8 mouse cellular contexts compared by ENCODE assay signal in the genomic region with DNA sequence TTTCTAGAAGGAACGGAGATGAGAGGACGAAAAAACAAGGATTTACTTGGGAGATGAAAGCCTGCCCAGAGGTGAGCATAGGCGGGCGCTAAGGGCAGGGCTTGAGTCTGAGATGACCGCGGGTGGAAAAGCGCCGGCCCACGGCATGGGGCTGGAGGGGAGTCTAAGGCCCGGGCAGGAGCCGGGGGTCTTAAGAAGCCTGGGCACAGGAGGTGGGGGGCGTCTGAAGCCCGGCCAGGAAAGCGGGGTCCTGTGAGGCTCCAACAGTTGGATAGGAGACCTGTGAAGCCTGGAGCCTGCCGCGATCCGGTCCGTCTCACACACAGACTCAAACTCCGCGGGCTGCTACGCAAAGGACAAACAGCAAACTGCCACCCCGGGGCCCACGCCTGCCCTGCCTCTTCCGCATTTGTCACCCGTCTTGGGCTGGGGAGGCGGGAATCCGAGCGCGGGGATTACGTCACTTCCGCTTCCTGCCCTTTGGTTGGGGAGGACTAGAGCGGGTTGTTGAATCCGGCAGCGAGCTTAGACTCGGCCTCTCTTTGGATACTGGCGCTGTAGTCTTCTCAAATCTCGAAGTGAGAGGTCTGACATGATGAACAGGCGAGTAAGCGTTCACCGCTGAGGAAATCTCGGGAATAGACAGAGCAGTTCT. TPM values are rescaled to one million over a fixed set of nuclear protein-coding genes. Genes with fewer than 3 reads are reported as not detected.
DNase-seq lines count a peak whose midpoint lies in the region; ATAC-seq lines count a peak whose summit lies in the region.

A gene (minus strand): TSS at position 445 of the 655 bp plus-strand sequence.

- H3K9ac ChIP-seq in heart, embryonic 13.5 days: peak within 1 kb of the TSS; percentile 93
- peak within 1 kb of the TSS; percentile 93 for H3K9ac ChIP-seq in liver, embryonic 12.5 days
- H3K9ac ChIP-seq in stomach, embryonic 15.5 days: peak within 1 kb of the TSS; percentile 86

- H3K27ac ChIP-seq in brown adipose tissue, adult 24 weeks (replicated peaks; ENCODE audit: low read depth, low read length): peak within 1 kb of the TSS; percentile 95
- H3K27ac ChIP-seq in heart, embryonic 13.5 days (replicated peaks): peak within 1 kb of the TSS; percentile 95
- peak within 1 kb of the TSS; percentile 97 for H3K27ac ChIP-seq in liver, embryonic 12.5 days
- peak within 1 kb of the TSS; percentile 95 for H3K27ac ChIP-seq in stomach, embryonic 15.5 days

- H3K36me3 ChIP-seq in heart, embryonic 13.5 days: peaks cover 3% of the 10 kb centered on the region; the same call in 1 of the 2 replicates
- H3K36me3 ChIP-seq in liver, embryonic 12.5 days: peaks cover 3% of the 10 kb centered on the region; the same call in 1 of the 2 replicates
- no peaks in the 10 kb centered on the region for H3K36me3 ChIP-seq in stomach, embryonic 15.5 days

- H3K4me3 ChIP-seq in brown adipose tissue, adult 24 weeks (ENCODE audit: insufficient read depth, low read depth, low read length): peak within 1 kb of the TSS; percentile 84
- peak within 1 kb of the TSS; percentile 88 for H3K4me3 ChIP-seq in heart, embryonic 13.5 days
- H3K4me3 ChIP-seq in liver, embryonic 12.5 days: peak within 1 kb of the TSS; percentile 80
- H3K4me3 ChIP-seq in stomach, embryonic 15.5 days (replicated peaks): peak within 1 kb of the TSS; percentile 85

- under 1% methylated on average over 41 of the region's 41 CpGs for WGBS in heart, embryonic 13.5 days
- under 1% methylated on average over 41 of the region's 41 CpGs for WGBS in liver, embryonic 12.5 days (ENCODE audit: insufficient replicate concordance)
- WGBS in stomach, embryonic 15.5 days: under 1% methylated on average over 41 of the region's 41 CpGs

- no peaks in the 10 kb centered on the region for H3K4me1 ChIP-seq in brown adipose tissue, adult 24 weeks (ENCODE audit: control insufficient read depth, insufficient read depth, insufficient read length, low read length)
- peaks cover 14% of the 10 kb centered on the region for H3K4me1 ChIP-seq in heart, embryonic 13.5 days
- H3K4me1 ChIP-seq in liver, embryonic 12.5 days: peaks cover 17% of the 10 kb centered on the region
- no peaks in the 10 kb centered on the region; the same call in 1 of the 2 replicates for H3K4me1 ChIP-seq in stomach, embryonic 15.5 days

- ATAC-seq in heart, embryonic 13.5 days (ENCODE audit: extremely low read depth, insufficient number of reproducible peaks, low FRiP score, low TSS enrichment): peak; percentile 90
- peak; percentile 97 for ATAC-seq in liver, embryonic 12.5 days
- ATAC-seq in stomach, embryonic 15.5 days (ENCODE audit: insufficient read depth, low FRiP score, low read depth): peak; percentile 98

- H3K9me3 ChIP-seq in heart, embryonic 13.5 days: no peaks in the 10 kb centered on the region
- no peaks in the 10 kb centered on the region for H3K9me3 ChIP-seq in liver, embryonic 12.5 days (replicated peaks)
- H3K9me3 ChIP-seq in stomach, embryonic 15.5 days: no peaks in the 10 kb centered on the region

- DNase-seq in CD4-positive, CD25-positive, alpha-beta regulatory T cell, adult 2 months (ENCODE audit: low read depth, low spot score): peak; percentile 99
- peak; percentile 46 for DNase-seq in fat pad, adult 2 months (ENCODE audit: extremely low read depth, low read depth, low spot score)
- DNase-seq in kidney, postnatal 10 days: peak; percentile 99
- peak; percentile 97 to 98 for DNase-seq in natural killer cell, adult 2 months (ENCODE audit: low spot score in 2 of 2)

- H3K4me2 ChIP-seq in heart, embryonic 13.5 days: peak within 1 kb of the TSS; percentile 93
- peak within 1 kb of the TSS; percentile 74 for H3K4me2 ChIP-seq in liver, embryonic 12.5 days
- H3K4me2 ChIP-seq in stomach, embryonic 15.5 days: peak within 1 kb of the TSS; percentile 85

- no peaks in the 10 kb centered on the region for H3K27me3 ChIP-seq in heart, embryonic 13.5 days (replicated peaks)
- no peaks in the 10 kb centered on the region for H3K27me3 ChIP-seq in liver, embryonic 12.5 days (replicated peaks)
- no peaks in the 10 kb centered on the region for H3K27me3 ChIP-seq in stomach, embryonic 15.5 days (replicated peaks)

RNA-seq across cellular contexts. Expression of the gene that starts here (rescaled TPM):
- polyA plus RNA-seq in brown adipose tissue, adult 24 weeks (2012; ENCODE audit: insufficient read depth, insufficient read length, missing spikeins): 1.4 and 1.5 TPM in 2 replicates
- polyA plus RNA-seq in heart, embryonic 13.5 days (2015; fragmentation: Nextera tagmentation; extraction: Ambion mirVana): 3.6 and 4.7 TPM in 2 replicates
- 5.6 and 6.9 TPM in 2 replicates for polyA plus RNA-seq in liver, embryonic 12.5 days (2016; fragmentation: Nextera tagmentation; extraction: Ambion mirVana)
- 6.3 and 6.8 TPM in 2 replicates for polyA plus RNA-seq in stomach, embryonic 15.5 days (2015; fragmentation: Nextera tagmentation; extraction: Ambion mirVana)

Comparison
In these comparisons a context has a peak if more than half of its experiments do, and no peak if none do; other contexts are left out.
1. Peak in every context shown above with its lines: DNase-seq, ATAC-seq, H3K4me3 ChIP-seq and H3K27ac ChIP-seq.
2. DNase-seq: peak in every context shown above with its lines; median percentile 99 in CD4-positive, CD25-positive, alpha-beta regulatory T cell, adult 2 months; 99 in kidney, postnatal 10 days; 98 in natural killer cell, adult 2 months; 46 in fat pad, adult 2 months.